Comparison of ENCODE assay signal across 23 mouse cellular contexts in genomic region chr11:57539841-57540418, GRCm38 (mm10). TPM values are rescaled to one million over a fixed set of nuclear protein-coding genes. Genes with fewer than 3 reads are reported as not detected.
DNase-seq lines count a peak whose midpoint lies in the region; ATAC-seq and TF ChIP-seq lines count a peak whose summit lies in the region.
"Had no signal": no experiment of that assay in that cellular context is flagged by ENCODE, and none has a peak within 500 bp of the region (broad histone marks: within the 10 kb centered on the region; RNA-seq: fewer than 3 reads in every experiment).

No protein-coding gene starts in this region.

- H3K9ac ChIP-seq in hindbrain, embryonic 13.5 days = no peak overlapping the region
- no peak overlapping the region for H3K9ac ChIP-seq in hindbrain, embryonic 14.5 days
- no peak overlapping the region for H3K9ac ChIP-seq in forebrain, postnatal 0 days
- H3K9ac ChIP-seq: embryonic facial prominence, embryonic 12.5 days; heart, embryonic 15.5 days; intestine, embryonic 15.5 days; limb, embryonic 12.5 days; liver, postnatal 0 days had no signal

- H3K9me3 ChIP-seq in hindbrain, embryonic 13.5 days = no peaks in the 10 kb centered on the region
- no peaks in the 10 kb centered on the region for H3K9me3 ChIP-seq in hindbrain, embryonic 14.5 days (ENCODE audit: control insufficient read depth, low read length)
- no peaks in the 10 kb centered on the region for H3K9me3 ChIP-seq in forebrain, postnatal 0 days (ENCODE audit: low read length)
- H3K9me3 ChIP-seq: embryonic facial prominence, embryonic 12.5 days; heart, embryonic 15.5 days; intestine, embryonic 15.5 days; limb, embryonic 12.5 days had no signal

- WGBS in hindbrain, embryonic 13.5 days = 79% methylated on average over 5 of the region's 5 CpGs
- WGBS in hindbrain, embryonic 14.5 days = 71% methylated on average over 5 of the region's 5 CpGs
- WGBS in forebrain, postnatal 0 days = 67% methylated on average over 5 of the region's 5 CpGs

- no peaks in the 10 kb centered on the region for H3K4me1 ChIP-seq in hindbrain, embryonic 13.5 days (replicated peaks)
- H3K4me1 ChIP-seq in hindbrain, embryonic 14.5 days (replicated peaks; ENCODE audit: control insufficient read depth, insufficient read depth, low read length) = no peaks in the 10 kb centered on the region
- H3K4me1 ChIP-seq in forebrain, postnatal 0 days (ENCODE audit: insufficient read depth) = 0 out of 2 replicates have a peak, but pooled peaks cover 4% of the 10 kb centered on the region
- H3K4me1 ChIP-seq: embryonic facial prominence, embryonic 12.5 days; intestine, embryonic 15.5 days; limb, embryonic 12.5 days had no signal

- no peaks in the 10 kb centered on the region for H3K36me3 ChIP-seq in hindbrain, embryonic 13.5 days
- no peaks in the 10 kb centered on the region for H3K36me3 ChIP-seq in hindbrain, embryonic 14.5 days (replicated peaks; ENCODE audit: control insufficient read depth, insufficient read depth)
- no peaks in the 10 kb centered on the region for H3K36me3 ChIP-seq in forebrain, postnatal 0 days (ENCODE audit: insufficient read depth)
- H3K36me3 ChIP-seq: embryonic facial prominence, embryonic 12.5 days; heart, embryonic 15.5 days; intestine, embryonic 15.5 days; limb, embryonic 12.5 days had no signal

- ATAC-seq in hindbrain, embryonic 13.5 days (ENCODE audit: low FRiP score) = no peak
- no peak for ATAC-seq in hindbrain, embryonic 14.5 days (ENCODE audit: low FRiP score)
- ATAC-seq in forebrain, postnatal 0 days = no peak
- ATAC-seq: hindbrain, embryonic 16.5 days; intestine, embryonic 15.5 days; liver, postnatal 0 days had no signal

- DNase-seq in hindbrain, embryonic 14.5 days (ENCODE audit: low spot score) = no peak
- DNase-seq in 3134 (ENCODE audit: extremely low read depth, insufficient read length, low spot score) = peak; percentile 23
- DNase-seq in Muller cell, postnatal 12 days (ENCODE audit: inconsistent ontology term) = peak; percentile 63
- no peak for DNase-seq in forebrain, postnatal 0 days
- no peak for DNase-seq in spleen, postnatal 36 days (ENCODE audit: low spot score in 2 of 2)
- no peak for DNase-seq in spleen, postnatal 4 days (ENCODE audit: low spot score in 2 of 2)
- DNase-seq: adrenal gland, postnatal 36 days; cerebellum, adult 9-11 months; gastrocnemius, adult 2 months; heart, postnatal 4 days; kidney, adult 8-10 months; kidney, postnatal 14 days; liver, postnatal 0 days; lung, postnatal 10 days; thymus, postnatal 36 days had no signal

- no peaks in the 10 kb centered on the region for H3K27me3 ChIP-seq in hindbrain, embryonic 13.5 days
- no peaks in the 10 kb centered on the region for H3K27me3 ChIP-seq in hindbrain, embryonic 14.5 days (ENCODE audit: control insufficient read depth, insufficient read depth, low read length)
- H3K27me3 ChIP-seq in forebrain, postnatal 0 days (ENCODE audit: insufficient read depth, low read length) = no peaks in the 10 kb centered on the region
- H3K27me3 ChIP-seq: embryonic facial prominence, embryonic 12.5 days; heart, embryonic 15.5 days; intestine, embryonic 15.5 days; limb, embryonic 12.5 days had no signal

- H3K4me2 ChIP-seq in hindbrain, embryonic 13.5 days = no peak overlapping the region
- H3K4me2 ChIP-seq in hindbrain, embryonic 14.5 days (replicated peaks) = no peak overlapping the region
- no peak overlapping the region for H3K4me2 ChIP-seq in forebrain, postnatal 0 days (ENCODE audit: low read depth)
- H3K4me2 ChIP-seq: embryonic facial prominence, embryonic 12.5 days; heart, embryonic 15.5 days; intestine, embryonic 15.5 days; limb, embryonic 12.5 days; liver, embryonic 11.5 days had no signal

- no peak overlapping the region for H3K4me3 ChIP-seq in hindbrain, embryonic 13.5 days
- H3K4me3 ChIP-seq in hindbrain, embryonic 14.5 days (replicated peaks; ENCODE audit: low read length) = no peak overlapping the region
- H3K4me3 ChIP-seq in forebrain, postnatal 0 days (ENCODE audit: low read depth, low read length) = no peak overlapping the region
- H3K4me3 ChIP-seq: embryonic facial prominence, embryonic 12.5 days; erythroblast, embryonic 14.5 days; gastrocnemius, adult 2 months; heart, embryonic 15.5 days; intestine, embryonic 15.5 days; limb, embryonic 12.5 days had no signal

- peak; percentile 19; the same call in 1 of the 2 replicates for TF ChIP-seq CTCF in forebrain, postnatal 0 days (IDR thresholded peaks at IDR 0.05; ENCODE audit: low read depth)

- 0 out of 2 replicates have a peak overlapping the region, but pooled peaks have one; percentile 23 for H3K27ac ChIP-seq in hindbrain, embryonic 13.5 days
- no peak overlapping the region for H3K27ac ChIP-seq in hindbrain, embryonic 14.5 days
- H3K27ac ChIP-seq in forebrain, postnatal 0 days (ENCODE audit: low read depth, low read length) = no peak overlapping the region
- H3K27ac ChIP-seq: embryonic facial prominence, embryonic 12.5 days; gastrocnemius, adult 2 months; heart, embryonic 15.5 days; intestine, embryonic 15.5 days; limb, embryonic 12.5 days had no signal

RNA-seq across cellular contexts. Expression of gene Mfap3, which starts 21.5 kb away (rescaled TPM):
- 62.7 and 66.8 TPM in 2 replicates for polyA plus RNA-seq in hindbrain, embryonic 13.5 days (2015; fragmentation: Nextera tagmentation; extraction: Ambion mirVana)
- polyA plus RNA-seq in hindbrain, embryonic 14.5 days (2014; fragmentation: Nextera tagmentation; extraction: Ambion mirVana) = 63.5 and 66.9 TPM in 2 replicates
- total RNA-seq in forebrain, postnatal 0 days (2014; rRNA removed) = 40.7 and 49.9 TPM in 2 replicates
- 33.2 and 52.9 TPM in 2 replicates for polyA plus RNA-seq in forebrain, postnatal 0 days (2015; fragmentation: Nextera tagmentation; extraction: Ambion mirVana)

RNA-seq across cellular contexts. Expression of gene Fam114a2, which starts 21.5 kb away (rescaled TPM):
- 92.7 and 94.9 TPM in 2 replicates for polyA plus RNA-seq in hindbrain, embryonic 13.5 days (2015; fragmentation: Nextera tagmentation; extraction: Ambion mirVana)
- 46.5 and 51.8 TPM in 2 replicates for polyA plus RNA-seq in hindbrain, embryonic 14.5 days (2014; fragmentation: Nextera tagmentation; extraction: Ambion mirVana)
- total RNA-seq in forebrain, postnatal 0 days (2014; rRNA removed) = 43.6 and 43.7 TPM in 2 replicates
- polyA plus RNA-seq in forebrain, postnatal 0 days (2015; fragmentation: Nextera tagmentation; extraction: Ambion mirVana) = 51.0 and 61.0 TPM in 2 replicates

Comparison
In these comparisons a context has a peak if more than half of its experiments do, and no peak if none do; other contexts are left out.
1. DNase-seq: peak in 3134 (single experiment) and Muller cell, postnatal 12 days (single experiment); none in hindbrain, embryonic 14.5 days (single experiment), forebrain, postnatal 0 days (single experiment), spleen, postnatal 36 days (0 of 2) and spleen, postnatal 4 days (0 of 2).